Mouse (Mus musculus) embryonic facial prominence, embryonic 13.5 days (tissue): Measurements from ENCODE around the gene Aldh1l1. TPM values are rescaled to one million over a fixed set of nuclear protein-coding genes. Genes with fewer than 3 reads are reported as not detected.

Experiments
- ATAC-seq: fragments of 200-750 bp; cut with Nextera tagmentation; 2 replicates; pipeline ENCODE4 v1.8.0; 2017; ENCODE audit warnings: low read depth; ENCODE audit not compliant: insufficient number of reproducible peaks, insufficient read depth, low FRiP score, low TSS enrichment
- H3K27ac ChIP-seq: fragments of 300-500 bp; sonication (generic); 2 replicates; pipeline ENCODE4 v1.5.1; 2015; ENCODE audit warnings: moderate library complexity, mild to moderate bottlenecking, inconsistent platforms
- H3K27me3 ChIP-seq: fragments of 300-500 bp; sonication (generic); 2 replicates; pipeline ENCODE4 v1.6.1; 2015; ENCODE audit warnings: mild to moderate bottlenecking, inconsistent platforms
- H3K36me3 ChIP-seq: fragments of 300-500 bp; sonication (generic); 2 replicates; pipeline ENCODE4 v1.6.1; 2015; ENCODE audit warnings: mild to moderate bottlenecking, inconsistent platforms
- H3K4me1 ChIP-seq: fragments of 300-500 bp; sonication (generic); 2 replicates; pipeline ENCODE4 v1.6.1; 2015; ENCODE audit warnings: inconsistent platforms
- H3K4me2 ChIP-seq: fragments of 300-500 bp; sonication (generic); 2 replicates; pipeline ENCODE4 v1.6.1; 2015; ENCODE audit warnings: moderate library complexity, mild to moderate bottlenecking, inconsistent platforms
- H3K4me3 ChIP-seq: fragments of 300-500 bp; sonication (generic); 2 replicates; pipeline ENCODE4 v1.5.1; 2015; ENCODE audit warnings: mild to moderate bottlenecking, inconsistent platforms
- H3K9ac ChIP-seq: fragments of 300-500 bp; sonication (generic); 2 replicates; pipeline ENCODE4 v1.6.1; 2015; ENCODE audit warnings: mild to moderate bottlenecking, inconsistent platforms
- H3K9me3 ChIP-seq: fragments of 300-500 bp; sonication (generic); 2 replicates; pipeline ENCODE4 v1.6.1; 2016; ENCODE audit warnings: inconsistent platforms
- WGBS: fragments of 180-500 bp; shearing (Covaris S2); methylation state at CpG from one replicate; pipeline ENCODE4 v1.1.7; 2015; ENCODE audit warnings: mixed read lengths; 5-methylcytosine and 5-hydroxymethylcytosine counted together
- polyA plus RNA-seq: library from polyadenylated mRNA; unstranded; fragments of >200 nt; fragmentation: Nextera tagmentation; extraction: Ambion mirVana; gene quantifications from 2 replicates; pipeline ENCODE4 v1.2.1, GENCODE M21; 2015

Aldh1l1 gene
- 1.6 and 1.9 TPM in 2 replicates for polyA plus RNA-seq

- no peaks in the 10 kb centered on the region for H3K27me3 ChIP-seq
- no peaks in the 10 kb centered on the region for H3K9me3 ChIP-seq
- no peaks in the 10 kb centered on the region; the same call in 1 of the 2 replicates for H3K4me1 ChIP-seq
- H3K9ac ChIP-seq = no peak within 1 kb of the TSS
- H3K36me3 ChIP-seq = no peaks in the 10 kb centered on the region
- H3K4me3 ChIP-seq = no peak within 1 kb of the TSS
- no peak within 1 kb of the TSS for H3K27ac ChIP-seq
- no peak for ATAC-seq
- no peak within 1 kb of the TSS for H3K4me2 ChIP-seq
- 65% methylated on average over 12 of the region's 12 CpGs for WGBS
Observed at GRCm38 (mm10) chr6:90486176-90486921, at the start of gene Aldh1l1. Gene Aldh1l1 (plus strand): TSS chr6:90486427.

DNA sequence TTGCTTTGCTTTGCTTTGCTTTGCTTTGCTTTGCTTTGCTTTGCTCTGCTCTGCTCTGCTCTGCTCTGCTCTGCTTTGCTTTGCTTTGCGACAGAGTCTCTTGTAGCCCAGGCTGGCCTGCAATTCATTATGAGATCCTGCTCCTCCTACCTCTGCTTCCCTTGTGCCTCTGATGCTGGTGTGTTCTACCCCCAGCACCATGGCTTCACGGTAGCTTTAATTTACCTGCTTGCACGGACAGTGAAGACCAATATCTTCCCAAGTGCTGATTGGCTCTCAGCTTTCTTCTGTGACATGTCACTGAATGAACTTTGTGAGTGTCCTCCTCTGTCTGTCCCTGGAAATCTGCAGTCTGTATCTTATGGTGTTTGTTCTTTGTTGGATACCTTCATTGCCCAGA, 49.2 kb upstream of the Aldh1l1 start:
- Histone ChIP-seq H3K4me3 (no peak overlapping the region), H3K27me3 (no peaks in the 10 kb centered on the region), H3K4me2 (no peak overlapping the region), H3K27ac (no peak overlapping the region), H3K4me1 (no peaks in the 10 kb centered on the region), H3K9ac (no peak overlapping the region), H3K9me3 (no peaks in the 10 kb centered on the region), H3K36me3 (no peaks in the 10 kb centered on the region)
- no peak for ATAC-seq
- WGBS = 78% methylated on average over 3 of the region's 3 CpGs

DNA sequence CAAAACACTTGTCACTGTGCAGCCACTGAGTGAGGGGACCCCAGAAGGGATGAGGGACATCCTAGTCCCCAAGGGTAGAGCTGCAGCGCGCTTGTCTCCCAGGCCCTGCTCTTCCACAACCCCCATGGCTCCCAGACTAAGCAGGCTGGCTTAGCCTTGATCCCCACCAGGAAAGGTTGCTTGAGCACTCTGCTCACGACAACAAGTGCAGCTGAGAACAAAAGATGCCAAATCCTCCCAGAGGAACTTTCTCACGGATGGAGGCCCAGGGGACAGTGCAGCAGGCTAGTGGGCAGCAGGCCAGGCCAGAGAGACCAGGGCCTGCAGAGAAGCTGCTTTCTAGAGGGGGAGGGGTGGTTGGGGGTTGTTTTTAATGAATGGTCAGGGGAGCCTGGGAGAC, 39.3 kb upstream of the Aldh1l1 start:
- H3K36me3 ChIP-seq = no peaks in the 10 kb centered on the region
- H3K9ac ChIP-seq = no peak overlapping the region
- WGBS = 33% methylated on average over 4 of the region's 4 CpGs
- no peaks in the 10 kb centered on the region for H3K9me3 ChIP-seq
- no peak overlapping the region for H3K27ac ChIP-seq
- ATAC-seq = no peak
- no peaks in the 10 kb centered on the region for H3K4me1 ChIP-seq
- no peak overlapping the region for H3K4me2 ChIP-seq
- H3K27me3 ChIP-seq = no peaks in the 10 kb centered on the region
- H3K4me3 ChIP-seq = no peak overlapping the region

DNA sequence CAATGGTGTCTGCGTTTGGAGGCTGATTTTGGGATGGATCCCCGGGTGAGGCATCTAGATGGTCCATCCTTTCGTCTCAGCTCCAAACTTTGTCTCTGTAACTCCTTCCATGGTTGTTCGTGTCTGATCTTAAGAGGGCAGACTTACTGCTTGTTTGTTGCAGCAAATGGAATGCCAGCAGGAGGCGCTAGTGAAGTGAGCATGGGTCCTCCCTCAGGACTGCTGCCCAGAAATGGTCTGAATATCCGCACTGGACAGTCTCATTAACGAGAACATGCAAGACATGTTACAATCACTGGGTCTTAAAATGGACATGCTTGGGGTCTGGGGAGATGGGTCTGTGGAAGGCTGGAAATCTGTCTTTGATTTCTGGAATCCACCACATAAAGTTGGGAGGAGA, 36.0 kb upstream of the Aldh1l1 start:
- H3K9me3 ChIP-seq = no peaks in the 10 kb centered on the region

GRCm38 (mm10) chr6:90450697-90451096, 35.5 kb upstream of the Aldh1l1 start:
- Histone ChIP-seq H3K4me3 (no peak overlapping the region), H3K36me3 (no peaks in the 10 kb centered on the region), H3K27ac (no peak overlapping the region), H3K4me2 (no peak overlapping the region), H3K9ac (no peak overlapping the region), H3K4me1 (no peaks in the 10 kb centered on the region), H3K9me3 (no peaks in the 10 kb centered on the region), H3K27me3 (no peaks in the 10 kb centered on the region)
- 69% methylated on average over 5 of the region's 5 CpGs for WGBS
- ATAC-seq = no peak

More for the DNA sequence above, 36.0 kb upstream of the Aldh1l1 start:
- H3K4me1 ChIP-seq = no peaks in the 10 kb centered on the region
- WGBS = 24% methylated on average over 7 of the region's 7 CpGs
- H3K27me3 ChIP-seq = no peaks in the 10 kb centered on the region
- no peaks in the 10 kb centered on the region for H3K36me3 ChIP-seq
- H3K27ac ChIP-seq = no peak overlapping the region
- H3K9ac ChIP-seq = no peak overlapping the region
- H3K4me2 ChIP-seq = no peak overlapping the region
- no peak for ATAC-seq
- H3K4me3 ChIP-seq = no peak overlapping the region

DNA sequence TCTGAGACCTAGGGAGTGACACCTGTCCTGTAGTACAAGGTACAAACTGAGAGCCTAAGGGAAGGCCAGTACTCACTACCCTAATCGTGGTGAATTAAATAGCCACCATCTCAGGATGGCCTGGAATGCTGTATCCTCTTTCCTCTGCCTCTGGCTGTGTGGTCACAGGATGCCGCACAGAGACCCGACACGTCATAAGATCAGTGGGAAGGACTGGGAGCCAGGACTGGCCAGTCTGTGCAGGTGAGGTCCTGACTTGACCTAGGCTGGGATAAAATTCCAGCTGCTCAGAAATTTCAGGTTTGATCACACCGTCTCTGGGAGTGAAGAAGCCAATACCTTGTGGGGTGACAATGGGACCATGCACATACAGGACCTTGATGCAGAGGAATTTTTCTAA, 34.7 kb upstream of the Aldh1l1 start:
- H3K9ac ChIP-seq = no peak overlapping the region
- H3K36me3 ChIP-seq = no peaks in the 10 kb centered on the region
- H3K4me3 ChIP-seq = no peak overlapping the region
- no peak overlapping the region for H3K4me2 ChIP-seq
- WGBS = 76% methylated on average over 5 of the region's 5 CpGs
- no peaks in the 10 kb centered on the region for H3K27me3 ChIP-seq
- H3K27ac ChIP-seq = no peak overlapping the region
- ATAC-seq = no peak
- H3K4me1 ChIP-seq = no peaks in the 10 kb centered on the region
- H3K9me3 ChIP-seq = no peaks in the 10 kb centered on the region

GRCm38 (mm10) chr6:90452603-90453002, 33.6 kb upstream of the Aldh1l1 start:
- no peak overlapping the region for H3K4me2 ChIP-seq
- H3K4me3 ChIP-seq = no peak overlapping the region
- no peak overlapping the region for H3K9ac ChIP-seq
- no peak overlapping the region for H3K27ac ChIP-seq
- H3K4me1 ChIP-seq = peaks cover 3% of the 10 kb centered on the region; the same call in 1 of the 2 replicates
- ATAC-seq = no peak
- H3K27me3 ChIP-seq = no peaks in the 10 kb centered on the region
- no peaks in the 10 kb centered on the region for H3K9me3 ChIP-seq
- no peaks in the 10 kb centered on the region for H3K36me3 ChIP-seq

GRCm38 (mm10) chr6:90453751-90454150, 32.5 kb upstream of the Aldh1l1 start:
- peaks cover 3% of the 10 kb centered on the region; the same call in 1 of the 2 replicates for H3K4me1 ChIP-seq
- no peak for ATAC-seq

DNA sequence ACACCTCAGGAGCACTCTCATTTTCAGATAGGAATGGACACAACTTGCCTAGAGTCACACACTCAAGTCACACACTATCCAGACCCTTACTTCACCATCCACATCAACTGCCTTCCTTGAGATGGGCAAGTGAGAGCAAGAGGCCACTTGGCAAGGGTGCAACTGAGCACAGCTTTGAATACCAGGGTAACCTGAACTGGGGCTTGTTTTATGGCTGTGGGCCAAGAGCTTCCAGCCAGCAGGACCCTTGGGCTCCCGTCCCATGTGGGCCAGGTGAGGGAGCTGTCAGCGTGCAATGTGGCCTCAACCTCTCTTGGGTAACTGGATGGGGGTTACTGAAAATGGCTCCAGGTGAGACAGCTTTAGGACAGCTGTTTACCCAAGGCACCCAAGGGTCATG, 28.8 kb upstream of the Aldh1l1 start:
- ATAC-seq = no peak
- WGBS = 62% methylated on average over 2 of the region's 2 CpGs
- Histone ChIP-seq H3K4me1 (peaks cover 8% of the 10 kb centered on the region; the same call in 1 of the 2 replicates), H3K36me3 (no peaks in the 10 kb centered on the region), H3K9me3 (no peaks in the 10 kb centered on the region), H3K9ac (no peak overlapping the region), H3K27me3 (peaks cover 25% of the 10 kb centered on the region), H3K4me2 (no peak overlapping the region), H3K27ac (no peak overlapping the region), H3K4me3 (no peak overlapping the region)

More at GRCm38 (mm10) chr6:90453751-90454150, 32.5 kb upstream of the Aldh1l1 start:
- Histone ChIP-seq H3K4me3 (no peak overlapping the region), H3K4me2 (no peak overlapping the region), H3K36me3 (no peaks in the 10 kb centered on the region), H3K9me3 (no peaks in the 10 kb centered on the region), H3K27me3 (no peaks in the 10 kb centered on the region), H3K27ac (no peak overlapping the region), H3K9ac (no peak overlapping the region)
- 82% methylated on average over 5 of the region's 5 CpGs for WGBS

DNA sequence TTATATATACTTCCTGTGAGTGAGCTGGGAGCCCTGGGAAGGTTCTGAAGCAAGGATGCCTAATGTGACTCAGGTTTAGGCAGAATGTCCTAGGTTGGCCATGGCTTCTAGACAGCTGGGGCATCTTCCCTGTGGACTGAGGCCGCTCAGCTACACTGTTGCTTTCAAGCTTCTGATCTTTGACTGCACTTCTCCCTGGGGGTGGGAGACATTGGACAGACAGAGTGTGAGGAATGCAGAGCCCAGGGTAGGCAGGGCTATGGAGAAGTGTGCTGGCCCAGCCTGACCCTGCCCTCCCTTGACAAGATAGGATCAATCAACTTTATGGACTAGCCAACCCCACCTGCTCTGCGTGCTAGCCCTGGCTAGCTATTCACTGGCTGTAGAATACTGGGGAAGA, 25.0 kb upstream of the Aldh1l1 start:
- no peak overlapping the region for H3K4me3 ChIP-seq
- 65% methylated on average over 2 of the region's 2 CpGs for WGBS

DNA sequence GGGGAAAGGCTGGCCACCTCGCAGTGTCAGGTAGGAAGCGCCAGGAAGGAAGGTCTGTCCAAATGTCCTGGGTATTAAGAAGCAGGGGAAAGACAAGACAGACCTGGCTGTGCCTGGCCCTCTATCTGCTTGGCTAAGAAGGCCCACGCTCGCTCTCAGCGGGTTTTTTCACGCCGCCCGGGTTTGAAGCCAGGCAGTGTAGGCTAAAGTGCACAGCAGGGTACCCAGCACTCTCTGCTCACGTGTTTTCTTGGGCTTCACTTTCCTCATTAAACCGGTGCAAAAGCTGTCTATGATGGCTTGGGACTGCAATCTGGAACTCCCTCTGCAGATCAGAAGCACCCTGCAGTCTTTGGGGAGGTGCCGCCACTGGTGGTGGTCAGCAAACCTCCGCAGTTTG, 24.5 kb upstream of the Aldh1l1 start:
- Histone ChIP-seq H3K9ac (peak overlapping the region; percentile 73; the same call in 1 of the 2 replicates), H3K4me1 (peaks cover 24% of the 10 kb centered on the region), H3K36me3 (no peaks in the 10 kb centered on the region), H3K4me2 (peak overlapping the region; percentile 100), H3K27me3 (peaks cover 48% of the 10 kb centered on the region), H3K4me3 (peak overlapping the region; percentile 65), H3K9me3 (no peaks in the 10 kb centered on the region), H3K27ac (no peak overlapping the region)
- ATAC-seq = no peak
- 13% methylated on average over 12 of the region's 12 CpGs for WGBS

More for the DNA sequence above, 25.0 kb upstream of the Aldh1l1 start:
- H3K36me3 ChIP-seq = no peaks in the 10 kb centered on the region
- H3K9ac ChIP-seq = no peak overlapping the region
- peaks cover 24% of the 10 kb centered on the region for H3K4me1 ChIP-seq
- H3K27me3 ChIP-seq = peaks cover 48% of the 10 kb centered on the region
- no peaks in the 10 kb centered on the region for H3K9me3 ChIP-seq
- ATAC-seq = no peak
- H3K27ac ChIP-seq = no peak overlapping the region
- no peak overlapping the region for H3K4me2 ChIP-seq

- under 1% methylated on average over 49 of the region's 70 CpGs for WGBS
- ATAC-seq = no peak
- Histone ChIP-seq H3K9me3 (no peaks in the 10 kb centered on the region), H3K36me3 (no peaks in the 10 kb centered on the region), H3K4me3 (peak within 1 kb of the TSS; percentile 65), H3K27ac (no peak within 1 kb of the TSS), H3K4me2 (peak within 1 kb of the TSS; percentile 100), H3K4me1 (peaks cover 24% of the 10 kb centered on the region), H3K27me3 (peaks cover 48% of the 10 kb centered on the region), H3K9ac (peak within 1 kb of the TSS; percentile 73)
Observed at GRCm38 (mm10) chr6:90462181-90462706, 24.0 kb upstream of the Aldh1l1 start, which contains the start of gene Klf15. Gene Klf15 (plus strand): TSS chr6:90462576.
